24 mouse cellular contexts compared by ENCODE assay signal in genomic region chr4:124206480-124206879, GRCm38 (mm10).
A peak's percentile ranks its signal among the peaks of the same experiment; 100 is the strongest.
DNase-seq lines count a peak whose midpoint lies in the region; ATAC-seq lines count a peak whose summit lies in the region.
"Had no signal": no experiment of that assay in that cellular context is flagged by ENCODE, and none has a peak within 500 bp of the region (broad histone marks: within the 10 kb centered on the region; RNA-seq: fewer than 3 reads in every experiment).

No protein-coding gene starts in this region.

- no peak for ATAC-seq in heart, embryonic 11.5 days (replicated peaks; ENCODE audit: insufficient number of reproducible peaks, low FRiP score, low TSS enrichment)
- ATAC-seq in hindbrain, embryonic 16.5 days = no peak
- ATAC-seq: intestine, embryonic 16.5 days; liver, postnatal 0 days; midbrain, embryonic 15.5 days had no signal

- H3K4me1 ChIP-seq in heart, embryonic 11.5 days (ENCODE audit: control insufficient read depth, insufficient read depth, low read length) = no peaks in the 10 kb centered on the region
- H3K4me1 ChIP-seq in hindbrain, embryonic 16.5 days (ENCODE audit: control insufficient read depth, insufficient read depth, low read depth, low read length) = no peaks in the 10 kb centered on the region
- H3K4me1 ChIP-seq: embryonic facial prominence, embryonic 10.5 days; hindbrain, embryonic 15.5 days; kidney, embryonic 15.5 days; limb, embryonic 10.5 days; megakaryocyte, embryonic 14.5 days; midbrain, embryonic 15.5 days; stomach, embryonic 15.5 days had no signal

- H3K4me3 ChIP-seq in heart, embryonic 11.5 days (ENCODE audit: low read depth, low read length) = no peak overlapping the region
- no peak overlapping the region for H3K4me3 ChIP-seq in hindbrain, embryonic 16.5 days (ENCODE audit: low read length)
- H3K4me3 ChIP-seq: embryonic facial prominence, embryonic 10.5 days; hindbrain, embryonic 15.5 days; kidney, embryonic 15.5 days; limb, embryonic 10.5 days; megakaryocyte, embryonic 14.5 days; midbrain, embryonic 15.5 days; stomach, embryonic 15.5 days had no signal

- DNase-seq in layer of hippocampus, adult 9-11 months = peak; percentile 70
- DNase-seq in layer of hippocampus, adult 9-10 months (ENCODE audit: low spot score) = no peak
- DNase-seq in frontal cortex, postnatal 14 days (ENCODE audit: low spot score in 2 of 2) = peak; percentile 33 to 35
- DNase-seq in right cerebral cortex, adult 18-20 months = peak; percentile 71
- DNase-seq in telencephalon, adult 2 months (ENCODE audit: low read depth, low spot score) = peak; percentile 66
- DNase-seq: adrenal gland, postnatal 36 days; B cell, adult 2 months; cerebellum, adult 8-10 months; heart, adult 18-20 months; heart, postnatal 36 days; kidney, postnatal 4 days; liver, postnatal 0 days; lung, postnatal 14 days; thymus, adult 2 months had no signal

- no peaks in the 10 kb centered on the region for H3K36me3 ChIP-seq in heart, embryonic 11.5 days (ENCODE audit: control insufficient read depth, insufficient read depth, low read length)
- H3K36me3 ChIP-seq in hindbrain, embryonic 16.5 days (ENCODE audit: control insufficient read depth, insufficient read depth, low read length) = no peaks in the 10 kb centered on the region
- H3K36me3 ChIP-seq: embryonic facial prominence, embryonic 10.5 days; hindbrain, embryonic 15.5 days; kidney, embryonic 15.5 days; limb, embryonic 10.5 days; midbrain, embryonic 15.5 days; stomach, embryonic 15.5 days had no signal

- no peaks in the 10 kb centered on the region; the same call in 1 of the 2 replicates for H3K27me3 ChIP-seq in heart, embryonic 11.5 days (ENCODE audit: control insufficient read depth, insufficient read depth, low read length)
- H3K27me3 ChIP-seq in hindbrain, embryonic 16.5 days (replicated peaks; ENCODE audit: control insufficient read depth, insufficient read depth, low read length) = no peaks in the 10 kb centered on the region
- H3K27me3 ChIP-seq: hindbrain, embryonic 15.5 days; megakaryocyte, embryonic 14.5 days; midbrain, embryonic 15.5 days; stomach, embryonic 15.5 days had no signal

- H3K4me2 ChIP-seq in heart, embryonic 11.5 days = no peak overlapping the region
- H3K4me2 ChIP-seq in hindbrain, embryonic 16.5 days (ENCODE audit: low read length) = no peak overlapping the region
- H3K4me2 ChIP-seq: hindbrain, embryonic 15.5 days; kidney, embryonic 15.5 days; midbrain, embryonic 15.5 days; stomach, embryonic 15.5 days had no signal

- H3K9me3 ChIP-seq in heart, embryonic 11.5 days (replicated peaks; ENCODE audit: control insufficient read depth, low read length) = no peaks in the 10 kb centered on the region
- H3K9me3 ChIP-seq in hindbrain, embryonic 16.5 days (ENCODE audit: control insufficient read depth, low read length) = no peaks in the 10 kb centered on the region; the same call in 1 of the 2 replicates
- H3K9me3 ChIP-seq: hindbrain, embryonic 15.5 days; kidney, embryonic 15.5 days; limb, embryonic 10.5 days; midbrain, embryonic 15.5 days; stomach, embryonic 15.5 days had no signal

- no peak overlapping the region for H3K9ac ChIP-seq in heart, embryonic 11.5 days (ENCODE audit: low read depth, low read length)
- no peak overlapping the region for H3K9ac ChIP-seq in hindbrain, embryonic 16.5 days (ENCODE audit: low read depth, low read length)
- H3K9ac ChIP-seq: hindbrain, embryonic 15.5 days; kidney, embryonic 15.5 days; liver, postnatal 0 days; midbrain, embryonic 15.5 days; stomach, embryonic 15.5 days had no signal

- no peak overlapping the region for H3K27ac ChIP-seq in heart, embryonic 11.5 days (ENCODE audit: low read depth, low read length)
- H3K27ac ChIP-seq in hindbrain, embryonic 16.5 days (ENCODE audit: low read depth, low read length) = no peak overlapping the region
- H3K27ac ChIP-seq: embryonic facial prominence, embryonic 10.5 days; hindbrain, embryonic 15.5 days; kidney, embryonic 15.5 days; limb, embryonic 10.5 days; midbrain, embryonic 15.5 days; stomach, embryonic 15.5 days had no signal

- 78% methylated on average over 16 of the region's 16 CpGs for WGBS in heart, embryonic 11.5 days (ENCODE audit: insufficient replicate concordance)
- 88% methylated on average over 16 of the region's 16 CpGs for WGBS in hindbrain, embryonic 16.5 days
